Mouse (Mus musculus) ovary, adult 2 months (tissue): ENCODE results near the gene Cd81. TPM values are rescaled to one million over a fixed set of nuclear protein-coding genes. Genes with fewer than 3 reads are reported as not detected.

Source experiments
- polyA plus RNA-seq: library from polyadenylated mRNA; depleted of rRNA; stranded (reverse); fragments of >200 nt; gene quantifications from 2 replicates; pipeline ENCODE4 v1.2.3, GENCODE M21; 2012; rRNA removed

Gene Cd81
- polyA plus RNA-seq, result 981 and 1,285 TPM in 2 replicates

GRCm38 (mm10) chr7:143052626-143053007 is at the start of gene Cd81:
Gene Cd81 (plus strand): TSS chr7:143052739.

GRCm38 (mm10) chr7:143004727-143005343 is 47.7 kb upstream of the Cd81 start, which contains the start of gene Tspan32:
Gene Tspan32 (plus strand): TSS chr7:143005046.

GRCm38 (mm10) chr7:143068882-143069591 is 16.5 kb downstream of the Cd81 start, which contains the start of gene Tssc4:
Gene Tssc4 (plus strand): TSS chr7:143069249.

GRCm38 (mm10) chr7:143094592-143095553 is 42.3 kb downstream of the Cd81 start, which contains the start of gene Trpm5:
Gene Trpm5 (minus strand): TSS chr7:143094642.

GRCm38 (mm10) chr7:143106062-143106461 is 53.5 kb downstream of the Cd81 start, which contains the start of gene Kcnq1:
Gene Kcnq1 (plus strand): TSS chr7:143106362.

Other genes with a start within 250 kb of the Cd81 start
- 1.7 and 3.4 TPM in 2 replicates for gene Th, start 121.6 kb upstream of the Cd81 start, polyA plus RNA-seq
- gene Ascl2, start 83.5 kb upstream of the Cd81 start, polyA plus RNA-seq, result 3.4 and 4.1 TPM in 2 replicates
- 1.1 and 1.5 TPM in 2 replicates for gene Tspan32, start 47.7 kb upstream of the Cd81 start, polyA plus RNA-seq
- 135 and 153 TPM in 2 replicates for gene Tssc4, start 16.5 kb downstream of the Cd81 start, polyA plus RNA-seq
- gene Trpm5, start 41.9 kb downstream of the Cd81 start, polyA plus RNA-seq, result 0.98 and 1.1 TPM in 2 replicates
- gene Kcnq1, start 53.6 kb downstream of the Cd81 start, polyA plus RNA-seq, result 15.6 and 17.1 TPM in 2 replicates